In the genomic region with DNA sequence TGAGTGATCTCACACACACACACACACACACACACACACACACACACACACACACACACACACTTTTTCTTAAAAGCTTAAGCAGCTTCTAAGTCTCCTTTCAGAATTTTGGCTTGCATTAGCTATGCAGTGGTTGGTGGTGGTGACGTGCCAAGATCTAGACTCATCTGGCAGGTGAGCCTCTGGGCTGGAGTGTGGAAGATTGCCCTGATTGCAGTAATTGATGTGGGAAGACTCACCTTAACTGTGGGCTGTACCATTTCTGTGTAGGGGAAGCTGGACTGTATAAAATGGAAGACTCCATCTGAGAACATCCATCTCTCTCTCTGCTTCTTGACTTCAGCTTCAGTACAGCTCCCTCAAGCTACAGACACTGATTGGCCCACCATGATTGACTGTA, we compare ENCODE assay signal across 23 mouse cellular contexts. TPM values are rescaled to one million over a fixed set of nuclear protein-coding genes. Genes with fewer than 3 reads are reported as not detected.
DNase-seq lines count a peak whose midpoint lies in the region.
"Had no signal": no experiment of that assay in that cellular context is flagged by ENCODE, and none has a peak within 500 bp of the region (broad histone marks: within the 10 kb centered on the region; RNA-seq: fewer than 3 reads in every experiment).

No protein-coding gene starts in this region.

- H3K27me3 ChIP-seq in heart, embryonic 10.5 days (ENCODE audit: insufficient read depth, poor library complexity, severe bottlenecking), result no peaks in the 10 kb centered on the region
- H3K27me3 ChIP-seq: embryonic facial prominence, embryonic 12.5 days; forebrain, embryonic 13.5 days; heart, embryonic 13.5 days had no signal

- 0 out of 2 replicates have a peak, but pooled peaks cover 3% of the 10 kb centered on the region for H3K4me1 ChIP-seq in heart, embryonic 10.5 days

- DNase-seq in heart, adult 11 months, result peak; percentile 48
- DNase-seq in heart, embryonic 10.5 days (ENCODE audit: low spot score), result no peak
- peak; percentile 75 for DNase-seq in CD4-positive helper T cell, adult 2 months (ENCODE audit: low read depth, low spot score)
- DNase-seq in T-cell, adult 2 months (ENCODE audit: low spot score), result peak; percentile 51
- DNase-seq in naive thymus-derived CD4-positive, alpha-beta T cell, adult 2 months (ENCODE audit: low read depth), result peak; percentile 81
- DNase-seq in kidney, adult 11 months, result no peak
- DNase-seq: adrenal gland, postnatal 10 days; adrenal gland, postnatal 36 days; cerebellum, adult 18-20 months; cerebellum, adult 9-10 months; cerebellum, postnatal 14 days; gastrocnemius, postnatal 10 days; gastrocnemius, postnatal 36 days; heart, adult 18-20 months; heart, postnatal 14 days; heart, postnatal 4 days had no signal

- H3K36me3 ChIP-seq in heart, embryonic 10.5 days, result no peaks in the 10 kb centered on the region
- H3K36me3 ChIP-seq: embryonic facial prominence, embryonic 12.5 days; forebrain, embryonic 10.5 days; heart, embryonic 13.5 days had no signal

- no peak overlapping the region for H3K27ac ChIP-seq in heart, embryonic 10.5 days
- H3K27ac ChIP-seq: embryonic facial prominence, embryonic 12.5 days; forebrain, embryonic 10.5 days; forebrain, embryonic 13.5 days; heart, embryonic 13.5 days; hindbrain, embryonic 14.5 days; hindbrain, postnatal 0 days had no signal

- no peak overlapping the region for H3K4me3 ChIP-seq in heart, embryonic 10.5 days
- H3K4me3 ChIP-seq: embryonic facial prominence, embryonic 12.5 days; erythroblast, embryonic 14.5 days; forebrain, embryonic 10.5 days; forebrain, embryonic 13.5 days; heart, embryonic 13.5 days had no signal

- no peaks in the 10 kb centered on the region for H3K9me3 ChIP-seq in heart, embryonic 10.5 days
- H3K9me3 ChIP-seq: embryonic facial prominence, embryonic 12.5 days; forebrain, embryonic 10.5 days; forebrain, embryonic 13.5 days; heart, embryonic 13.5 days had no signal

- WGBS in heart, embryonic 10.5 days, result 79% methylated on average over 1 of the region's 1 CpGs

RNA-seq across cellular contexts. Expression of gene Itm2b, which starts 6.4 kb away (rescaled TPM):
- polyA plus RNA-seq in heart, embryonic 10.5 days (2016; fragmentation: Nextera tagmentation; extraction: Ambion mirVana), result 330 and 384 TPM in 2 replicates

Comparison
In these comparisons a context has a peak if more than half of its experiments do, and no peak if none do; other contexts are left out.
1. DNase-seq: peak in heart, adult 11 months (single experiment), CD4-positive helper T cell, adult 2 months (single experiment), T-cell, adult 2 months (single experiment) and naive thymus-derived CD4-positive, alpha-beta T cell, adult 2 months (single experiment); none in heart, embryonic 10.5 days (single experiment) and kidney, adult 11 months (single experiment).